Mouse (Mus musculus) lung, embryonic 14.5 days (tissue): ENCODE results near the gene Gm5460. TPM values are rescaled to one million over a fixed set of nuclear protein-coding genes. Genes with fewer than 3 reads are reported as not detected.

ENCODE experiments used
- ATAC-seq: fragments of 200-750 bp; cut with Nextera tagmentation; 2 replicates; pipeline ENCODE4 v1.8.0; 2017; ENCODE audit warnings: mild to moderate bottlenecking, moderate TSS enrichment, moderate library complexity; ENCODE audit not compliant: insufficient read depth
- DNase-seq: peaks from one replicate; pipeline ENCODE4 v3.0.0-alpha.2; 2015
- H3K27ac ChIP-seq: fragments of 300-500 bp; sonication (generic); 2 replicates; pipeline ENCODE4 v1.5.1; 2014; ENCODE audit warnings: low read depth, mild to moderate bottlenecking, moderate library complexity
- H3K27me3 ChIP-seq: fragments of 300-500 bp; sonication (generic); 2 replicates; pipeline ENCODE4 v1.6.1; 2014; ENCODE audit warnings: low read length, control low read depth; ENCODE audit not compliant: insufficient read depth
- H3K36me3 ChIP-seq: fragments of 300-500 bp; sonication (generic); 2 replicates; pipeline ENCODE4 v1.6.1; 2014; ENCODE audit warnings: control low read depth; ENCODE audit not compliant: insufficient read depth
- H3K4me1 ChIP-seq: fragments of 300-500 bp; sonication (generic); 2 replicates; pipeline ENCODE4 v1.6.1; 2014; ENCODE audit warnings: antibody characterized with exemption, control low read depth; ENCODE audit not compliant: insufficient read depth
- H3K4me2 ChIP-seq: fragments of 300-500 bp; sonication (generic); 2 replicates; pipeline ENCODE4 v1.6.1; 2014; ENCODE audit warnings: mild to moderate bottlenecking
- H3K4me3 ChIP-seq: fragments of 300-500 bp; sonication (generic); 2 replicates; pipeline ENCODE4 v1.5.1; 2014; ENCODE audit warnings: low read depth, low read length
- H3K9ac ChIP-seq: fragments of 300-500 bp; sonication (generic); 2 replicates; pipeline ENCODE4 v1.6.1; 2014
- H3K9me3 ChIP-seq: fragments of 300-500 bp; sonication (generic); 2 replicates; pipeline ENCODE4 v1.6.1; 2016; ENCODE audit warnings: low read depth, low read length, control low read depth
- CTCF ChIP-seq: IDR thresholded peaks from 2 replicates; pipeline ENCODE4 v1.5.1; 2016; ENCODE audit warnings: antibody characterized with exemption, low read depth
- WGBS: fragments of 180-500 bp; shearing (Covaris S2); extraction: QIAGEN DNeasy Blood & Tissue Kit; methylation state at CpG from one replicate; pipeline ENCODE4 v1.1.7; 2014; 5-methylcytosine and 5-hydroxymethylcytosine counted together
- polyA plus RNA-seq: library from polyadenylated mRNA; unstranded; fragments of >200 nt; fragmentation: Nextera tagmentation; extraction: Ambion mirVana; gene quantifications from 2 replicates; pipeline ENCODE4 v1.2.1, GENCODE M21; 2014

The Gm5460 gene
- polyA plus RNA-seq, 1 experiment from 2014 or later, result not detected

DNA sequence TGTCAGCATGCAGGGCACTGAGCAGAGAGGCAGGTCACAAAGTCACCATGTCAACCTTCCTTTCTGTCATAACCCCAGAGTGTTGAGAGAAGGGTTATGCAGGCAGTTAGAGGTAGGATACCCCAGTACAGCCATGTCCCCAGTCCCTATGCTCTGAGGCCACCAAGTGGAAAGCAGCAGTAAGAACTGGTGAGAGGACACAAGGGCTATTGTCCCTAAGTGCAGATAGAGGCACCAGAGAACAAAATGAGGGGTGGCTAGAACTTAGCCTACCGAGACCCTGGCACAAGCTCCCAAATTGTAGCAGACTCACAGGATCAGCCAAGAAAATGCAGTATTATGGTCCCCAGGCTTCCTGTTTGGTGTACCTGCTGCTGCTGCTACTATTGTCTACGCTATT, 380 bp downstream of the Gm5460 start:
- H3K4me3 ChIP-seq, result no peak overlapping the region
- TF ChIP-seq CTCF, result no peak
- no peaks in the 10 kb centered on the region for H3K4me1 ChIP-seq
- H3K27ac ChIP-seq, result no peak overlapping the region
- 79% methylated on average over 2 of the region's 2 CpGs for WGBS
- no peaks in the 10 kb centered on the region for H3K36me3 ChIP-seq
- H3K27me3 ChIP-seq, result no peaks in the 10 kb centered on the region
- no peak overlapping the region for H3K9ac ChIP-seq
- no peak overlapping the region for H3K4me2 ChIP-seq
- no peak for ATAC-seq
- DNase-seq, result no peak
- no peaks in the 10 kb centered on the region for H3K9me3 ChIP-seq

DNA sequence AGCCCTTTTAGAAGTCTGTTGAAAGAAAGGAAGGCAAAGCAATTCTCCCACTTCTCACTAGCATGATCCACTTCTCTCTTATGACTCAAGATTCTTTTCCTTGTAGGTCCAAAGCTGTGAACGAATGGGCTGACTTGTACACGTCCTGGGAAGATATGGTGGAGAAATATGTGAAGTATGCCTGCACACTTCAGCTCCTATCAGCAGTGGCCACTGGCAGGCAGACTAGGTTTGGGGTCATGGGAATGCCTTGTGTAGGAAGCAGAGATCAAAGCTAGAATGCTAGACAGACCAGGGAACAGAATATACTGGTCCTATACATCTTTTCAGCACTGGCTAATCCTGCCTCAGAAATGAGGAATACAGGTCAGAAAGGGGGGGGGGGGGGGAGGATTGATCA, 10.2 kb downstream of the Gm5460 start:
- Histone ChIP-seq H3K27ac (no peak overlapping the region), H3K9ac (no peak overlapping the region), H3K4me3 (no peak overlapping the region), H3K36me3 (no peaks in the 10 kb centered on the region), H3K9me3 (no peaks in the 10 kb centered on the region), H3K4me2 (no peak overlapping the region), H3K4me1 (no peaks in the 10 kb centered on the region), H3K27me3 (no peaks in the 10 kb centered on the region)
- ATAC-seq (no peak), DNase-seq (no peak)
- WGBS, result 20% methylated on average over 2 of the region's 2 CpGs
- no peak for TF ChIP-seq CTCF

DNA sequence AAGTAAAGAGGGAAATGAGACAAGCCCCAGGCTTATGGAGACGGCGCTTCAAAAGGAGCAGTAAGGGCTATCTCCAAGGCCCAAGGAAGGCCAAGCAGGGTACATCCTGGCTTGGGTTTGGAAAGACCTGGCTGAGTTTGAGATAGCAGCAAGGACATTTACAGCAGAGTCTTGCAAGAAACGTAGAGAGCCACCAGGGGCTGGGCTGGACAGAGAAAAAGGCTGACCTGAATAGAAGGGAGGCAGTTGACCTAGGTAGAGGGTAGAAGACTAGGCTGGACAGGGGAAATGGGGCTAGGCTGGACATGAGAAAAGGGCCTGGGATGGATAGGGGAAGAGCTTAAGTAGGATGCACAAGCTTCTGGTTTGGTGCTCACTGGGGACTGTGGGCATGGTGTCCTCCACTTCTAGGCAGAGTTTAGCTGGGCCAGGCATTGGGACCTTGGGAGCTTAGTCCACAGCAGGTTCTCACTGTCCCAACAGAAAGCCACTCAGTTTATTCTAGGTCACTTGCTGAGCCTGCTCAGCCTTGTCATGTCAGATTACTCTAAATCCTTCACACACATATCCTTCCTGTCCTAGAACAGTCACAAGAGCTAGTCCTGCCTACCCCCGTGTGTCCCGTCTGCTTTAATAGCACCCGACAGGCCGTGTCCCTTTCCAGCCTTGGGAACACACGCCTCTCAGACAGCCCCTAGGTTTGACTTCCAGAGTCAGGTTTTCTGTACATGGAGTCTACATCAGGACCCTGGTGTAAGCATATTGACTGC, 17.5 kb downstream of the Gm5460 start:
- H3K9ac ChIP-seq, result no peak overlapping the region
- H3K4me1 ChIP-seq, result no peaks in the 10 kb centered on the region
- H3K36me3 ChIP-seq, result no peaks in the 10 kb centered on the region
- no peak overlapping the region for H3K4me2 ChIP-seq
- H3K9me3 ChIP-seq, result no peaks in the 10 kb centered on the region
- ATAC-seq (no peak), DNase-seq (no peak)
- H3K27ac ChIP-seq, result no peak overlapping the region
- no peak for TF ChIP-seq CTCF
- H3K27me3 ChIP-seq, result no peaks in the 10 kb centered on the region
- WGBS, result 82% methylated on average over 8 of the region's 8 CpGs
- H3K4me3 ChIP-seq, result no peak overlapping the region

DNA sequence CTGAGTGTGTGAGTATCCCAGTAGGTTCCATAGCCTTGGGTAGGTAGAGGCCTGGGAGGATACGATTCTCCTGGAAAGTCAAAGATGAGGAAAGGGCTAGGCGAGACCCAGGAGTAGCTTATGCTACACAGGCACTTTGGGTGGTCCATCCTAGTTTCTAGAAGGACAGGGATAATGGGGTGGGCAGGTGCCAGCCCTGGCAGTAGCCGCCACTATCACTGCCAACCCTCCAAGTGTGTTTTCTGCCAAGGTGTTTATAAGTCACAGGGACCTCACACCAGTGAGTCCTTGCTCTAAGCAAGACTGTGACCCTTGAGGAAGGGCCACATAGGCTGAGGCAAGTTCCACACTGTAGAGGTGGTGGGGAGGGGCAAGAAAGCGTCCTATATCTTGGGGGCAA, 24.7 kb downstream of the Gm5460 start:
- Histone ChIP-seq H3K4me2 (no peak overlapping the region), H3K27me3 (no peaks in the 10 kb centered on the region), H3K27ac (no peak overlapping the region), H3K9ac (no peak overlapping the region), H3K36me3 (no peaks in the 10 kb centered on the region), H3K9me3 (no peaks in the 10 kb centered on the region), H3K4me1 (no peaks in the 10 kb centered on the region), H3K4me3 (no peak overlapping the region)
- no peak for ATAC-seq
- no peak for TF ChIP-seq CTCF
- 71% methylated on average over 4 of the region's 4 CpGs for WGBS
- no peak for DNase-seq

DNA sequence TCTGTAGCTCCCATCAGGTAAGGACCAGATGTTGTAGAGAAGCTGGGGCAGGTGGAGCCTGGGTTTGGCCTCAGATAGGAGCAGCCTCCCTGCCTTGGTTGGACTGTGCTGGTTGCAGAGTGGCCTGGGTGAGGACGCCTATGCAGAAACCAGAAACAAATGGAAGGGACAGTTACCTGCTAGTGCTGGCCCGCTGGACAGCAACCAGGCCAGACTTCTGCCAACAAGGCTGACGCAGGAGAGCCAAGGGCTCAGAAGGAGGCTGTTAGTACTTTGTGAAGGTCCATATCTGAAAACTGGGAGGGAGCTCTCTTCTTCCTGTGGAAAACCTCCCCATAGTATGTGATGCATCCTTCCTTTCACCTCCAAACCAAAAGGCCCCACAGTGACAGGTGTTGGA, 26.8 kb downstream of the Gm5460 start:
- Histone ChIP-seq H3K36me3 (no peaks in the 10 kb centered on the region), H3K9ac (no peak overlapping the region), H3K4me1 (no peaks in the 10 kb centered on the region), H3K27ac (no peak overlapping the region), H3K9me3 (no peaks in the 10 kb centered on the region), H3K4me3 (no peak overlapping the region), H3K4me2 (no peak overlapping the region), H3K27me3 (no peaks in the 10 kb centered on the region)
- ATAC-seq (no peak), DNase-seq (no peak)
- 50% methylated on average over 3 of the region's 3 CpGs for WGBS
- no peak for TF ChIP-seq CTCF

DNA sequence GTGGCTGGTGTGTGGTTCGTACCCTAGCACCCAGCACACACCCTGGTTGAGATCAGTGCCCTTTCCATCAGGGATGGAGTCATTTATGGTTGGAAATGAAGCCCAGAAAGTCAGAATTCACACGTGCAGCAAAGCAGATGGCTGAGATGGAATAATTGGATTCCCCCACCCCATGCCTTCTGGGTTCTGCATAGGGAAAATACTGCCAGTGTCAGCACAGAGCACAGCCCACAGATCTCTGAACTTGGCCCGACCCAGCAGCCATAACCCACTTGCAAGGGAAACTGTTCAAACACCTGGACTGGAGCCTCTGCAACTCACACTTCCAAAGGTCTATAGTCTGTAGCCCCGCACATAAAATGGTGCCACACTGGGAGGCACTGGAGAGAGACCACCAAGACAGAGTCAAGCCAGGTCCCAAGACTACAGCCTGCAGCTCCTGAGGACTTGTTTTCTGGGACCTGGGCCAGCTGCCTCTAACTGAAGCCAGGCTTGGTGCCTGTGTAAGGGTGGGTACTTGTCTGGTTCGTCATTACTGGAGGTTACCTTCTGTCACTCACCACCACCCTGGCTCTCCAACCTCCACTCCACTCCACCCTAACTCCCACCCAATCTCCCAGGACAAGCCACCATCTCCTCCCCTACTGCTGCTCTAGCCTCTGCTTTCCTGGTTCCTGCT, 33.7 kb downstream of the Gm5460 start:
- Histone ChIP-seq H3K27ac (no peak overlapping the region), H3K9ac (no peak overlapping the region), H3K36me3 (no peaks in the 10 kb centered on the region), H3K27me3 (no peaks in the 10 kb centered on the region), H3K4me1 (no peaks in the 10 kb centered on the region), H3K9me3 (no peaks in the 10 kb centered on the region), H3K4me2 (no peak overlapping the region), H3K4me3 (no peak overlapping the region)
- no peak for TF ChIP-seq CTCF
- WGBS, result 70% methylated on average over 5 of the region's 5 CpGs
- ATAC-seq (no peak), DNase-seq (no peak)

DNA sequence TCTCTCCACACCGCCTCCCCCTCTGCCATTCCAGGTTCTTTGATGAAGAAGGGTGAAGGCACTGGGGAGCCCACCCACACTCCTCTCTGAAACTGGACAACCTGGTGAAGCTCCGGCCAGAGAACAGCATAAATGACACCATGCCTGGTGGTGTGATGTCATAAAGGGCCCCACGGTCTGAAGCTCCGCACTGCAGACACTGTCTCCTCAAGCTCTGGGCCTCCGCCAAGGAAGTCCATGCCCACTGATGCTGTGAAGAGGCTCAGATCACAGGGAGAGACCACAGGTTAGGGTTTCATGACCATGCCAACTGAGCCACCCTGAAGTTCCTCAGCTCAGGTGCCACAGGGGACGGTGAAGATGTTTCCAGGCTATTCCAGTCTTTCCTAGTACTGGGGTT, 36.0 kb downstream of the Gm5460 start, which contains the start of gene Antxrl:
TSS of gene Antxrl (plus strand) at position 192 of the 400 bp plus-strand sequence.
- 86% methylated on average over 6 of the region's 6 CpGs for WGBS

More for the DNA sequence above, 36.0 kb downstream of the Gm5460 start, which contains the start of gene Antxrl:
- no peaks in the 10 kb centered on the region for H3K9me3 ChIP-seq
- no peaks in the 10 kb centered on the region for H3K36me3 ChIP-seq
- no peak for TF ChIP-seq CTCF
- no peaks in the 10 kb centered on the region for H3K4me1 ChIP-seq
- no peak for DNase-seq
- no peak within 1 kb of the TSS for H3K27ac ChIP-seq
- no peak within 1 kb of the TSS for H3K4me2 ChIP-seq
- H3K4me3 ChIP-seq, result no peak within 1 kb of the TSS
- ATAC-seq, result no peak
- no peaks in the 10 kb centered on the region for H3K27me3 ChIP-seq
- no peak within 1 kb of the TSS for H3K9ac ChIP-seq
